Mouse (Mus musculus): Measurements from ENCODE around the gene Syne2. TPM values are rescaled to one million over a fixed set of nuclear protein-coding genes. Genes with fewer than 3 reads are reported as not detected.
A peak's percentile ranks its signal among the peaks of the same experiment; 100 is the strongest.

Gene Syne2
- total and polyA plus RNA-seq, 3 experiments = 3.9 to 7.5 (median 4.9) TPM

- Histone ChIP-seq H3K4me2 (ENCODE audit: insufficient read depth, low read depth, poor library complexity, severe bottlenecking) (peak overlapping the region; percentile 82), H3K36me3 (replicated peaks in 1 of 2; ENCODE audit: control insufficient read depth in 1 of 2, insufficient read depth in 1 of 2, low read length in 1 of 2) (no peaks in the 10 kb centered on the region), H3K79me2 (replicated peaks; ENCODE audit: control insufficient read depth, extremely low read depth, insufficient read depth, poor library complexity, severe bottlenecking) (no peaks in the 10 kb centered on the region), H3K9me3 (replicated peaks; ENCODE audit: low read length) (no peaks in the 10 kb centered on the region), H3K27me3 (replicated peaks) (no peaks in the 10 kb centered on the region), H3K4me3 (replicated peaks in 1 of 3; ENCODE audit: low read depth in 2 of 3, low read length in 2 of 3, poor library complexity in 1 of 3) (peak overlapping the region in 1 of 3 experiments; percentile 73), H3K4me1 (ENCODE audit: control insufficient read depth in 1 of 2, insufficient read depth in 2 of 2) (peaks cover 12 to 30% of the 10 kb centered on the region in 2 experiments), H3K9ac (ENCODE audit: insufficient read depth, low read depth) (no peak overlapping the region), H3K27ac (ENCODE audit: insufficient read depth, low read depth) (no peak overlapping the region)
- TF ChIP-seq NRF1 (IDR thresholded peaks at IDR 0.05; ENCODE audit: low read depth, low read length) (no peak), TBP (conservative IDR thresholded peaks at IDR 0.05; ENCODE audit: low read depth, low read length) (no peak), ZNF384 (IDR thresholded peaks at IDR 0.05; ENCODE audit: low read depth, low read length) (no peak), MAZ (IDR thresholded peaks at IDR 0.05; ENCODE audit: low read depth, low read length) (no peak), POLR2AphosphoS2 (IDR thresholded peaks at IDR 0.05; ENCODE audit: low read depth, low read length) (no peak), GABPA (IDR thresholded peaks at IDR 0.05; ENCODE audit: insufficient replicate concordance, low read depth, low read length) (no peak), EP300 (IDR thresholded peaks at IDR 0.05; ENCODE audit: low read length) (peak; percentile 91), ETS1 (conservative IDR thresholded peaks at IDR 0.05; ENCODE audit: low read depth, low read length) (peak; percentile 65), USF2 (conservative IDR thresholded peaks at IDR 0.05; ENCODE audit: low read depth, low read length) (no peak), CTCF (conservative IDR thresholded peaks at IDR 0.05 in 1 of 2, IDR thresholded peaks at IDR 0.05 in 1 of 2; ENCODE audit: low read depth in 2 of 2, low read length in 2 of 2) (no peak), CHD1 (IDR thresholded peaks at IDR 0.05; ENCODE audit: low read depth, low read length) (no peak), ZMIZ1 (IDR thresholded peaks at IDR 0.05; ENCODE audit: low read depth, low read length) (no peak), TCF12 (IDR thresholded peaks at IDR 0.05; ENCODE audit: low read depth, low read length) (peak; percentile 35; the same call in 1 of the 2 replicates), ELF1 (IDR thresholded peaks at IDR 0.05; ENCODE audit: low read depth, low read length) (peak; percentile 18; the same call in 1 of the 2 replicates), USF1 (IDR thresholded peaks at IDR 0.05; ENCODE audit: low read depth, low read length) (no peak), UBTF (IDR thresholded peaks at IDR 0.05; ENCODE audit: low read depth, low read length) (no peak), CHD2 (IDR thresholded peaks at IDR 0.05; ENCODE audit: low read length) (peak; percentile 51; the same call in 1 of the 2 replicates), NELFE (IDR thresholded peaks at IDR 0.05; ENCODE audit: low read depth, low read length) (no peak), JUND (conservative IDR thresholded peaks at IDR 0.05; ENCODE audit: low read depth, low read length) (peak; percentile 61), IRF4 (IDR thresholded peaks at IDR 0.05; ENCODE audit: low read depth, low read length) (peak; percentile 75), RCOR1 (conservative IDR thresholded peaks at IDR 0.05; ENCODE audit: low read depth, low read length) (peak; percentile 76; the same call in 1 of the 2 replicates), RAD21 (IDR thresholded peaks at IDR 0.05; ENCODE audit: low read depth, low read length) (no peak), E2F4 (IDR thresholded peaks at IDR 0.05; ENCODE audit: insufficient replicate concordance, low read depth, low read length) (no peak), MXI1 (IDR thresholded peaks at IDR 0.05; ENCODE audit: low read depth, low read length) (no peak), MEF2A (IDR thresholded peaks at IDR 0.05; ENCODE audit: borderline replicate concordance, low read depth, low read length) (peak; percentile 66; the same call in 1 of the 2 replicates), SIN3A (IDR thresholded peaks at IDR 0.05; ENCODE audit: low read length) (peak; percentile 64; the same call in 1 of the 2 replicates), MYC (IDR thresholded peaks at IDR 0.05; ENCODE audit: low read depth, low read length) (0 out of 2 replicates have a peak, but pooled peaks have one; percentile 17), POLR2A (IDR thresholded peaks at IDR 0.05; ENCODE audit: low read depth, low read length) (no peak), BHLHE40 (IDR thresholded peaks at IDR 0.05; ENCODE audit: low read depth, low read length) (peak; percentile 61), PAX5 (IDR thresholded peaks at IDR 0.05; ENCODE audit: low read length) (no peak), JUN (IDR thresholded peaks at IDR 0.05; ENCODE audit: insufficient read depth, low read depth, low read length) (peak; percentile 21; the same call in 1 of the 2 replicates), MAX (IDR thresholded peaks at IDR 0.05; ENCODE audit: low read length) (0 out of 2 replicates have a peak, but pooled peaks have one; percentile 31), KAT2A (IDR thresholded peaks at IDR 0.05; ENCODE audit: insufficient replicate concordance, low read length) (no peak), MAFK (IDR thresholded peaks at IDR 0.05; ENCODE audit: insufficient replicate concordance, low read length) (peak; percentile 66; the same call in 1 of the 2 replicates)
- in situ Hi-C loops (cut with MboI; ENCODE audit: low pct_ligation_motif_present, low pct_unique_long_range_greater_than_20kb, low sequenced_read_pairs) = no loop called here
- dilution Hi-C loops (cut with MboI; ENCODE audit: extremely low pct_ligation_motif_present, extremely low pct_unique_long_range_greater_than_20kb, low sequenced_read_pairs) = no loop called here
- DNase-seq (ENCODE audit: extremely low read depth) = peak; percentile 71
Observed at GRCm38 (mm10) chr12:75833149-75833959, 15.4 kb downstream of the Syne2 start.

Data from CH12.LX (cell line).